Mouse (Mus musculus): ENCODE results near the gene Pard3. TPM values are rescaled to one million over a fixed set of nuclear protein-coding genes. Genes with fewer than 3 reads are reported as not detected.

Gene Pard3
- polyA plus RNA-seq, 1 experiment: 58.8 TPM

GRCm38 (mm10) chr8:127193375-127193774 lies 129.7 kb downstream of the Pard3 start:
- 67% methylated on average over 6 of the region's 6 CpGs for WGBS
- Histone ChIP-seq H3K4me1 (ENCODE audit: control insufficient read depth, insufficient read depth, low read length) (no peaks in the 10 kb centered on the region; the same call in 1 of the 2 replicates), H3K4me3 (replicated peaks; ENCODE audit: extremely low read depth, low read depth, low read length) (no peak overlapping the region)
- TF ChIP-seq POLR2A (IDR thresholded peaks at IDR 0.05; ENCODE audit: borderline replicate concordance, extremely low read depth, low read depth, low read length) (no peak), CTCF (IDR thresholded peaks at IDR 0.05; ENCODE audit: insufficient read depth, low read length) (no peak)
- DNase-seq: no peak

- Histone ChIP-seq H3K4me1 (ENCODE audit: control insufficient read depth, insufficient read depth, low read length) (no peaks in the 10 kb centered on the region; the same call in 1 of the 2 replicates), H3K4me3 (replicated peaks; ENCODE audit: extremely low read depth, low read depth, low read length) (no peak overlapping the region)
- TF ChIP-seq CTCF (IDR thresholded peaks at IDR 0.05; ENCODE audit: insufficient read depth, low read length): no peak
- TF ChIP-seq POLR2A (IDR thresholded peaks at IDR 0.05; ENCODE audit: borderline replicate concordance, extremely low read depth, low read depth, low read length): no peak
- no peak for DNase-seq
- 84% methylated on average over 15 of the region's 15 CpGs for WGBS
Measured at GRCm38 (mm10) chr8:127194786-127195407, 131.2 kb downstream of the Pard3 start.

- Histone ChIP-seq H3K4me1 (ENCODE audit: control insufficient read depth, insufficient read depth, low read length) (no peaks in the 10 kb centered on the region; the same call in 1 of the 2 replicates), H3K4me3 (replicated peaks; ENCODE audit: extremely low read depth, low read depth, low read length) (no peak overlapping the region)
- DNase-seq: no peak
- no peak for TF ChIP-seq CTCF (IDR thresholded peaks at IDR 0.05; ENCODE audit: insufficient read depth, low read length)
- TF ChIP-seq POLR2A (IDR thresholded peaks at IDR 0.05; ENCODE audit: borderline replicate concordance, extremely low read depth, low read depth, low read length): no peak
- WGBS: 73% methylated on average over 13 of the region's 13 CpGs
Measured at GRCm38 (mm10) chr8:127196505-127197265, 133.0 kb downstream of the Pard3 start.

GRCm38 (mm10) chr8:127207455-127207854 lies 143.8 kb downstream of the Pard3 start:
- H3K4me1 ChIP-seq (ENCODE audit: control insufficient read depth, insufficient read depth, low read length): no peaks in the 10 kb centered on the region; the same call in 1 of the 2 replicates
- no peak for TF ChIP-seq POLR2A (IDR thresholded peaks at IDR 0.05; ENCODE audit: borderline replicate concordance, extremely low read depth, low read depth, low read length)
- DNase-seq: no peak
- no peak overlapping the region for H3K4me3 ChIP-seq (replicated peaks; ENCODE audit: extremely low read depth, low read depth, low read length)
- 52% methylated on average over 4 of the region's 4 CpGs for WGBS

DNA sequence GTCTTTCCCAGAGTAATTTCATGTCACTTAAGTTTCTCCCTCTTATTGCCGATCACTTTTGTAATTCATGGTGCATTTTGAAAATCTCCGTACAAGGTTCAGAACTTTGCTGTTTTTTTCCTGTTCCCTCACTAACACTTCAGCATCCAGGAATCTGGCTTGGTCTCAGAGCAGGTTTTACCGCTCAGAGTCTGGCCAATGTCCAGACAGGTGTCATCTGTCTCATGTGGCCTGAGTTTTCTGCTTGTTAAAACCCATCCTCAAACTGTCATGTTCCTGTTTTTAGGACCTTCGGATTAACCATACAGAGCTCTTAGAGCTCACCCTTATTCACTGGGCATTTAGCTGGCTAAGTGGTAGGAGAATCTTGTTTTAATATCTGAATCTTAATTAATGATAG lies 146.9 kb downstream of the Pard3 start:
- no peak for DNase-seq
- peaks cover 5% of the 10 kb centered on the region for H3K4me1 ChIP-seq (ENCODE audit: control insufficient read depth, insufficient read depth, low read length)
- WGBS: 79% methylated on average over 4 of the region's 4 CpGs
- no peak for TF ChIP-seq CTCF (IDR thresholded peaks at IDR 0.05; ENCODE audit: insufficient read depth, low read length)
- TF ChIP-seq POLR2A (IDR thresholded peaks at IDR 0.05; ENCODE audit: borderline replicate concordance, extremely low read depth, low read depth, low read length): no peak
- H3K4me3 ChIP-seq (replicated peaks; ENCODE audit: extremely low read depth, low read depth, low read length): no peak overlapping the region

GRCm38 (mm10) chr8:127214338-127214737 lies 150.6 kb downstream of the Pard3 start:
- Histone ChIP-seq H3K4me3 (replicated peaks; ENCODE audit: extremely low read depth, low read depth, low read length) (no peak overlapping the region), H3K4me1 (ENCODE audit: control insufficient read depth, insufficient read depth, low read length) (peaks cover 5% of the 10 kb centered on the region)
- DNase-seq: no peak
- WGBS: 58% methylated on average over 8 of the region's 8 CpGs
- no peak for TF ChIP-seq CTCF (IDR thresholded peaks at IDR 0.05; ENCODE audit: insufficient read depth, low read length)
- TF ChIP-seq POLR2A (IDR thresholded peaks at IDR 0.05; ENCODE audit: borderline replicate concordance, extremely low read depth, low read depth, low read length): no peak

DNA sequence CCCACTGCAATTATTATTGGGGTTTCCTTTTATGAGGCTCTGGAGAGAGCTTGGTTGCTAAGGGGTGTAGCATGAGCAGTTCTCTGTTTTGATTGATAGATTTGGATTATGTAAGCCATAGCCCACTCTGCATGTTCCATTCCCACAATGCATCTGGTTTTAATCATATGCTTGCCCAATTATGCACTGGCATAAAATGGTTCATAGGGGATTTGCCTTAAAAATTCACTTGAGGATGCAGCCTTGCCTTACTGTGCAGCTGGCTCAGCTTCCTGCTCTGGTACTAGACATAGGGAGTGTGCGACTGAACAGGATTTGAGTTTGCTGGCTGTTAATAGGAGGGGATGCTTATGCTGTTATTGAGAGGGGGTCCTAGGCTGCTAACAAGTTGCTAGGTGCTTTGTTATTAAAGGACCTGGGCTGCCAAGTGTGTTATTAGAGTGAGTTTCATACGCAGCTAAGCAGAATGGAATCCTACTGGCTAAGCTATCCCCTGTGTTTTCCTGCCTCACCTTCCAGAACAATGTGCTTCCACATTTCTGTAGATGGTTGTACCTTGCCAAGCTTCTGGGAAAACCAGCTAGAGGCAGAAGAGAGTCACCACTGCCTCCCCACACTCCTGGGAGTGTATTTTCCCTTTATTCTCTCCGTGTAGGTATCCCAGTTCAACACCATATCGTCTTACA lies 151.2 kb downstream of the Pard3 start:
- no peak for DNase-seq
- TF ChIP-seq CTCF (IDR thresholded peaks at IDR 0.05; ENCODE audit: insufficient read depth, low read length) (no peak), POLR2A (IDR thresholded peaks at IDR 0.05; ENCODE audit: borderline replicate concordance, extremely low read depth, low read depth, low read length) (no peak)
- 79% methylated on average over 4 of the region's 4 CpGs for WGBS
- no peak overlapping the region for H3K4me3 ChIP-seq (replicated peaks; ENCODE audit: extremely low read depth, low read depth, low read length)
- H3K4me1 ChIP-seq (ENCODE audit: control insufficient read depth, insufficient read depth, low read length): peaks cover 5% of the 10 kb centered on the region

DNA sequence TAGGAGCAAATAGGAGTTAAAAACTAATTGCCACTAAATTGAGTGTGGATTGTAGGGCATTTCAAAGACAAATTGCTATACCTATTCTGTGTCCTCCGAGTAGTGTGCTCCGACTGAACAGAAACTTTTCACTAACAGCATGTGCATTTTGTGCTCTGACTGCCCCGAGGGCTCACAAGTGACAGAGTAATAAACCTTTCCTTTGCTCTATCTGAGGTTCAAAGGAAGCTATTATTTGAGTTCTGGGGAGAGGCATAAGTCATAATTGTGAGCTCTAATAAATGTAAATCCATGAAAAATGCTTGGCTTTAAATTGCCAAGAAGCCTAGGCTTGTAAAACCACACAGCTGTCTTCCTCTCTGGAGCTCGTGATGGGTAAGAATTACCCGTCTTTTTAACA lies 156.5 kb downstream of the Pard3 start:
- no peak for TF ChIP-seq POLR2A (IDR thresholded peaks at IDR 0.05; ENCODE audit: borderline replicate concordance, extremely low read depth, low read depth, low read length)
- no peak for TF ChIP-seq CTCF (IDR thresholded peaks at IDR 0.05; ENCODE audit: insufficient read depth, low read length)
- Histone ChIP-seq H3K4me3 (replicated peaks; ENCODE audit: extremely low read depth, low read depth, low read length) (no peak overlapping the region), H3K4me1 (ENCODE audit: control insufficient read depth, insufficient read depth, low read length) (no peaks in the 10 kb centered on the region; the same call in none of the 2 replicates)
- WGBS: 91% methylated on average over 5 of the region's 5 CpGs
- DNase-seq: no peak

DNA sequence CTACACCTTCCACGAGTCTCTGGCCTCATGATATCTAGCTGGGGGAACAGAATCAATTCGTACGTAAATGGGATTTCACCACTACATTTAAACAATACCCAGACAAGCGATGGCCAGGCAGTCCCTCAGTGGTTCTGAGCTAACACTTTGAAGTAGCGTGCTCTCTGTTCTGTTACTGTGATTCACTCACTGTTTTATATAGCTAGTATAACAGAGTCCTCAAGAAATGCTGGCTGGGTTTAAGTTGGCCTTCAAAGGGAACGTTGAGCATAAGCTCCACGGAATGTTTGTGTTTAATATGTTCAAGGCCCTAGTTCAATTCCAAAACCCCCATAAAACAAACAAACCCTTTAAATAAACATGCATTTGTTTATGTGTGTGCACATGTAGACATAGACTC lies 156.9 kb downstream of the Pard3 start:
- Histone ChIP-seq H3K4me3 (replicated peaks; ENCODE audit: extremely low read depth, low read depth, low read length) (no peak overlapping the region), H3K4me1 (ENCODE audit: control insufficient read depth, insufficient read depth, low read length) (no peaks in the 10 kb centered on the region; the same call in none of the 2 replicates)
- WGBS: 73% methylated on average over 7 of the region's 7 CpGs
- TF ChIP-seq POLR2A (IDR thresholded peaks at IDR 0.05; ENCODE audit: borderline replicate concordance, extremely low read depth, low read depth, low read length): no peak
- no peak for TF ChIP-seq CTCF (IDR thresholded peaks at IDR 0.05; ENCODE audit: insufficient read depth, low read length)
- DNase-seq: no peak

Measured in lung, adult 2 months (tissue).